Mouse (Mus musculus): ENCODE results near the gene Kcnn3. TPM values are rescaled to one million over a fixed set of nuclear protein-coding genes. Genes with fewer than 3 reads are reported as not detected.

Gene Kcnn3
- polyA plus RNA-seq, 1 experiment from 2014 or later: 4.5 TPM

GRCm38 (mm10) chr3:89574260-89574659 is 54.3 kb downstream of the Kcnn3 start:
- H3K9ac ChIP-seq: no peak overlapping the region
- H3K27ac ChIP-seq: no peak overlapping the region
- H3K27me3 ChIP-seq (replicated peaks): no peaks in the 10 kb centered on the region
- ATAC-seq (ENCODE audit: insufficient read depth, low FRiP score, low read depth): no peak
- no peaks in the 10 kb centered on the region for H3K4me1 ChIP-seq
- WGBS: 71% methylated on average over 2 of the region's 2 CpGs
- no peak overlapping the region for H3K4me3 ChIP-seq (replicated peaks)
- H3K9me3 ChIP-seq: no peaks in the 10 kb centered on the region
- H3K4me2 ChIP-seq: no peak overlapping the region
- no peaks in the 10 kb centered on the region for H3K36me3 ChIP-seq

- H3K9me3 ChIP-seq: no peaks in the 10 kb centered on the region
- 79% methylated on average over 6 of the region's 6 CpGs for WGBS
These were observed 56.4 kb downstream of the Kcnn3 start for GRCm38 (mm10) chr3:89576381-89576780.

GRCm38 (mm10) chr3:89577154-89577553 is 57.2 kb downstream of the Kcnn3 start:
- H3K36me3 ChIP-seq: no peaks in the 10 kb centered on the region
- H3K9me3 ChIP-seq: no peaks in the 10 kb centered on the region
- H3K27me3 ChIP-seq (replicated peaks): no peaks in the 10 kb centered on the region
- 70% methylated on average over 5 of the region's 5 CpGs for WGBS
- H3K9ac ChIP-seq: no peak overlapping the region
- no peak for ATAC-seq (ENCODE audit: insufficient read depth, low FRiP score, low read depth)
- H3K4me2 ChIP-seq: no peak overlapping the region
- H3K4me3 ChIP-seq (replicated peaks): no peak overlapping the region
- no peaks in the 10 kb centered on the region for H3K4me1 ChIP-seq
- no peak overlapping the region for H3K27ac ChIP-seq

More at GRCm38 (mm10) chr3:89576381-89576780, 56.4 kb downstream of the Kcnn3 start:
- H3K36me3 ChIP-seq: no peaks in the 10 kb centered on the region
- H3K4me3 ChIP-seq (replicated peaks): no peak overlapping the region
- H3K4me1 ChIP-seq: no peaks in the 10 kb centered on the region
- H3K9ac ChIP-seq: no peak overlapping the region
- no peak overlapping the region for H3K4me2 ChIP-seq
- H3K27me3 ChIP-seq (replicated peaks): no peaks in the 10 kb centered on the region
- no peak overlapping the region for H3K27ac ChIP-seq
- ATAC-seq (ENCODE audit: insufficient read depth, low FRiP score, low read depth): no peak

GRCm38 (mm10) chr3:89578083-89578482 is 58.1 kb downstream of the Kcnn3 start:
- WGBS: 82% methylated on average over 4 of the region's 4 CpGs
- no peak for ATAC-seq (ENCODE audit: insufficient read depth, low FRiP score, low read depth)
- no peak overlapping the region for H3K27ac ChIP-seq
- H3K9ac ChIP-seq: no peak overlapping the region
- H3K4me2 ChIP-seq: no peak overlapping the region
- H3K36me3 ChIP-seq: no peaks in the 10 kb centered on the region
- H3K4me3 ChIP-seq (replicated peaks): no peak overlapping the region
- H3K4me1 ChIP-seq: no peaks in the 10 kb centered on the region
- no peaks in the 10 kb centered on the region for H3K9me3 ChIP-seq
- no peaks in the 10 kb centered on the region for H3K27me3 ChIP-seq (replicated peaks)

GRCm38 (mm10) chr3:89578803-89579202 is 58.8 kb downstream of the Kcnn3 start:
- WGBS: 49% methylated on average over 10 of the region's 10 CpGs
- H3K27me3 ChIP-seq (replicated peaks): no peaks in the 10 kb centered on the region

GRCm38 (mm10) chr3:89584254-89584653 is 64.3 kb downstream of the Kcnn3 start:
- Histone ChIP-seq H3K9ac (no peak overlapping the region), H3K4me3 (replicated peaks) (no peak overlapping the region), H3K4me1 (peaks cover 8% of the 10 kb centered on the region; the same call in 1 of the 2 replicates), H3K9me3 (no peaks in the 10 kb centered on the region), H3K36me3 (no peaks in the 10 kb centered on the region), H3K27ac (no peak overlapping the region), H3K27me3 (replicated peaks) (no peaks in the 10 kb centered on the region), H3K4me2 (no peak overlapping the region)
- 57% methylated on average over 4 of the region's 4 CpGs for WGBS
- ATAC-seq (ENCODE audit: insufficient read depth, low FRiP score, low read depth): no peak

More at GRCm38 (mm10) chr3:89578803-89579202, 58.8 kb downstream of the Kcnn3 start:
- H3K36me3 ChIP-seq: no peaks in the 10 kb centered on the region
- no peak overlapping the region for H3K27ac ChIP-seq
- no peak overlapping the region for H3K4me3 ChIP-seq (replicated peaks)
- peaks cover 2% of the 10 kb centered on the region; the same call in 1 of the 2 replicates for H3K4me1 ChIP-seq
- H3K4me2 ChIP-seq: no peak overlapping the region
- no peaks in the 10 kb centered on the region for H3K9me3 ChIP-seq
- no peak overlapping the region for H3K9ac ChIP-seq
- ATAC-seq (ENCODE audit: insufficient read depth, low FRiP score, low read depth): no peak

- H3K4me1 ChIP-seq: peaks cover 8% of the 10 kb centered on the region; the same call in 1 of the 2 replicates
- no peak overlapping the region for H3K27ac ChIP-seq
- H3K4me3 ChIP-seq (replicated peaks): no peak overlapping the region
- ATAC-seq (ENCODE audit: insufficient read depth, low FRiP score, low read depth): no peak
- no peak overlapping the region for H3K9ac ChIP-seq
- no peaks in the 10 kb centered on the region for H3K9me3 ChIP-seq
- WGBS: 74% methylated on average over 11 of the region's 11 CpGs
- no peaks in the 10 kb centered on the region for H3K27me3 ChIP-seq (replicated peaks)
- no peak overlapping the region for H3K4me2 ChIP-seq
- H3K36me3 ChIP-seq: no peaks in the 10 kb centered on the region
These were observed 68.5 kb downstream of the Kcnn3 start for GRCm38 (mm10) chr3:89588436-89588835.

GRCm38 (mm10) chr3:89589321-89589720 is 69.4 kb downstream of the Kcnn3 start:
- H3K4me3 ChIP-seq (replicated peaks): no peak overlapping the region

GRCm38 (mm10) chr3:89590386-89590785 is 70.4 kb downstream of the Kcnn3 start:
- no peaks in the 10 kb centered on the region for H3K36me3 ChIP-seq
- H3K27ac ChIP-seq: no peak overlapping the region
- H3K9me3 ChIP-seq: no peaks in the 10 kb centered on the region
- no peak overlapping the region for H3K4me3 ChIP-seq (replicated peaks)
- H3K4me2 ChIP-seq: no peak overlapping the region
- no peak for ATAC-seq (ENCODE audit: insufficient read depth, low FRiP score, low read depth)
- H3K4me1 ChIP-seq: no peaks in the 10 kb centered on the region
- H3K27me3 ChIP-seq (replicated peaks): no peaks in the 10 kb centered on the region
- H3K9ac ChIP-seq: no peak overlapping the region
- WGBS: 90% methylated on average over 4 of the region's 4 CpGs

More at GRCm38 (mm10) chr3:89589321-89589720, 69.4 kb downstream of the Kcnn3 start:
- 72% methylated on average over 3 of the region's 3 CpGs for WGBS
- peaks cover 1% of the 10 kb centered on the region; the same call in 1 of the 2 replicates for H3K4me1 ChIP-seq
- H3K27me3 ChIP-seq (replicated peaks): no peaks in the 10 kb centered on the region
- no peak overlapping the region for H3K4me2 ChIP-seq
- H3K36me3 ChIP-seq: no peaks in the 10 kb centered on the region
- no peak overlapping the region for H3K9ac ChIP-seq
- ATAC-seq (ENCODE audit: insufficient read depth, low FRiP score, low read depth): no peak
- no peaks in the 10 kb centered on the region for H3K9me3 ChIP-seq
- no peak overlapping the region for H3K27ac ChIP-seq

- H3K4me1 ChIP-seq: no peaks in the 10 kb centered on the region
- no peak for ATAC-seq (ENCODE audit: insufficient read depth, low FRiP score, low read depth)
- no peak overlapping the region for H3K4me3 ChIP-seq (replicated peaks)
- H3K27me3 ChIP-seq (replicated peaks): no peaks in the 10 kb centered on the region
- no peaks in the 10 kb centered on the region for H3K9me3 ChIP-seq
- no peaks in the 10 kb centered on the region for H3K36me3 ChIP-seq
- H3K4me2 ChIP-seq: no peak overlapping the region
- no peak overlapping the region for H3K27ac ChIP-seq
- 49% methylated on average over 3 of the region's 3 CpGs for WGBS
- H3K9ac ChIP-seq: no peak overlapping the region
These were observed 71.5 kb downstream of the Kcnn3 start for GRCm38 (mm10) chr3:89591461-89591860.

GRCm38 (mm10) chr3:89592809-89593208 is 72.8 kb downstream of the Kcnn3 start:
- Histone ChIP-seq H3K36me3 (no peaks in the 10 kb centered on the region), H3K4me1 (no peaks in the 10 kb centered on the region), H3K4me3 (replicated peaks) (no peak overlapping the region), H3K27ac (no peak overlapping the region), H3K9ac (no peak overlapping the region), H3K4me2 (no peak overlapping the region), H3K9me3 (no peaks in the 10 kb centered on the region), H3K27me3 (replicated peaks) (no peaks in the 10 kb centered on the region)
- no peak for ATAC-seq (ENCODE audit: insufficient read depth, low FRiP score, low read depth)
- WGBS: 46% methylated on average over 11 of the region's 11 CpGs

- H3K27ac ChIP-seq: no peak overlapping the region
- no peak for ATAC-seq (ENCODE audit: insufficient read depth, low FRiP score, low read depth)
- H3K4me2 ChIP-seq: no peak overlapping the region
- no peaks in the 10 kb centered on the region for H3K27me3 ChIP-seq (replicated peaks)
- H3K4me1 ChIP-seq: no peaks in the 10 kb centered on the region
- H3K36me3 ChIP-seq: no peaks in the 10 kb centered on the region
- H3K9ac ChIP-seq: no peak overlapping the region
- H3K9me3 ChIP-seq: no peaks in the 10 kb centered on the region
- WGBS: 63% methylated on average over 10 of the region's 10 CpGs
- no peak overlapping the region for H3K4me3 ChIP-seq (replicated peaks)
These were observed 73.6 kb downstream of the Kcnn3 start for GRCm38 (mm10) chr3:89593524-89593923.

- H3K27me3 ChIP-seq (replicated peaks): no peaks in the 10 kb centered on the region
- no peaks in the 10 kb centered on the region for H3K4me1 ChIP-seq
- no peak for ATAC-seq (ENCODE audit: insufficient read depth, low FRiP score, low read depth)
- no peaks in the 10 kb centered on the region for H3K36me3 ChIP-seq
- H3K4me2 ChIP-seq: no peak overlapping the region
- WGBS: 86% methylated on average over 7 of the region's 7 CpGs
- H3K27ac ChIP-seq: no peak overlapping the region
- H3K4me3 ChIP-seq (replicated peaks): no peak overlapping the region
- no peak overlapping the region for H3K9ac ChIP-seq
- H3K9me3 ChIP-seq: no peaks in the 10 kb centered on the region
These were observed 78.4 kb downstream of the Kcnn3 start for GRCm38 (mm10) chr3:89598361-89598760.
